Mouse (Mus musculus) limb, embryonic 12.5 days (tissue): ENCODE measurements around the gene Adam8. TPM values are rescaled to one million over a fixed set of nuclear protein-coding genes. Genes with fewer than 3 reads are reported as not detected.

Experiments used
- ATAC-seq: fragments of 200-750 bp; cut with Nextera tagmentation; 2 replicates; pipeline ENCODE4 v1.8.0; 2017; ENCODE audit warnings: low read depth, moderate TSS enrichment; ENCODE audit not compliant: insufficient number of reproducible peaks, insufficient read depth, low FRiP score, low TSS enrichment
- H3K27ac ChIP-seq: fragments of 300-500 bp; sonication (generic); 2 replicates; pipeline ENCODE4 v1.5.1; 2016; ENCODE audit warnings: mild to moderate bottlenecking, moderate library complexity
- H3K27me3 ChIP-seq: fragments of 300-500 bp; sonication (generic); 2 replicates; pipeline ENCODE4 v1.6.1; 2016; ENCODE audit warnings: mild to moderate bottlenecking, moderate library complexity
- H3K36me3 ChIP-seq: fragments of 300-500 bp; sonication (generic); 2 replicates; pipeline ENCODE4 v1.6.1; 2016; ENCODE audit warnings: mild to moderate bottlenecking, moderate library complexity
- H3K4me1 ChIP-seq: fragments of 300-500 bp; sonication (generic); replicated peaks from 2 replicates; pipeline ENCODE4 v1.6.1; 2016
- H3K4me2 ChIP-seq: fragments of 300-500 bp; sonication (generic); 2 replicates; pipeline ENCODE4 v1.6.1; 2016; ENCODE audit warnings: mild to moderate bottlenecking, moderate library complexity
- H3K4me3 ChIP-seq: fragments of 300-500 bp; sonication (generic); replicated peaks from 2 replicates; pipeline ENCODE4 v1.5.1; 2016; ENCODE audit warnings: mild to moderate bottlenecking
- H3K9ac ChIP-seq: fragments of 300-500 bp; sonication (generic); replicated peaks from 2 replicates; pipeline ENCODE4 v1.6.1; 2016; ENCODE audit warnings: mild to moderate bottlenecking, moderate library complexity
- H3K9me3 ChIP-seq: fragments of 300-500 bp; sonication (generic); 2 replicates; pipeline ENCODE4 v1.6.1; 2016; ENCODE audit warnings: mild to moderate bottlenecking, moderate library complexity
- WGBS: fragments of 180-500 bp; shearing (Covaris S2); methylation state at CpG from one replicate; pipeline ENCODE4 v1.1.7; 2016; 5-methylcytosine and 5-hydroxymethylcytosine counted together
- polyA plus RNA-seq: library from polyadenylated mRNA; unstranded; fragments of >200 nt; fragmentation: Nextera tagmentation; extraction: Ambion mirVana; gene quantifications from 2 replicates; pipeline ENCODE4 v1.2.1, GENCODE M21; 2016

Gene Adam8
- polyA plus RNA-seq, 1 experiment from 2014 or later: 2.7 TPM

GRCm38 (mm10) chr7:139961141-139961540 is 31.2 kb downstream of the Adam8 start:
- H3K4me2 ChIP-seq: no peak overlapping the region
- no peaks in the 10 kb centered on the region for H3K36me3 ChIP-seq
- H3K9ac ChIP-seq: no peak overlapping the region
- H3K27ac ChIP-seq: no peak overlapping the region
- H3K9me3 ChIP-seq: no peaks in the 10 kb centered on the region
- H3K27me3 ChIP-seq: peaks cover 28% of the 10 kb centered on the region
- no peaks in the 10 kb centered on the region for H3K4me1 ChIP-seq
- 85% methylated on average over 10 of the region's 10 CpGs for WGBS
- ATAC-seq: no peak
- no peak overlapping the region for H3K4me3 ChIP-seq

GRCm38 (mm10) chr7:139957958-139958357 is 34.4 kb downstream of the Adam8 start:
- Histone ChIP-seq H3K36me3 (no peaks in the 10 kb centered on the region), H3K27ac (no peak overlapping the region), H3K4me3 (no peak overlapping the region), H3K9me3 (no peaks in the 10 kb centered on the region), H3K4me1 (no peaks in the 10 kb centered on the region), H3K4me2 (no peak overlapping the region), H3K27me3 (peaks cover 46% of the 10 kb centered on the region), H3K9ac (no peak overlapping the region)
- 34% methylated on average over 11 of the region's 11 CpGs for WGBS
- ATAC-seq: no peak

GRCm38 (mm10) chr7:139957437-139957836 is 34.9 kb downstream of the Adam8 start:
- no peak overlapping the region for H3K27ac ChIP-seq
- ATAC-seq: no peak
- H3K4me3 ChIP-seq: no peak overlapping the region

DNA sequence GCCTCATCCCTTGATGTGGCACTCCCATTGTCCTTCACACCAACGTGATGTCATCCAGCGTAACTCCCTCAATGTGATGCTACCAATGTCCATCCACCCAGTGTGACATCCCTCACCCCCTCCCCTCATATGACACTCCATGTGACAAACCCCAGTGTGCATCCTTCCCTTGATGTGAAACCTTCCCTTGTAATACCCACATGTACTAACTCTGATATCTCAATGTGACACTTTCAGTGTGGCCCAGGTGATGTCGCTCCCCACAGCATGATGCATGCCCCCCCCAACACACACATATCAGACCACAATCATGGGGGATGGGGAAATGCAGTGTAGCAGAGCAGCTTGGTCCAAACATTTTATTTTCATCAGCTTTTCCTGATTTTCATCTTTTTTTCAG is 35.7 kb downstream of the Adam8 start:
- Histone ChIP-seq H3K27ac (no peak overlapping the region), H3K4me1 (no peaks in the 10 kb centered on the region), H3K4me2 (no peak overlapping the region), H3K36me3 (no peaks in the 10 kb centered on the region), H3K4me3 (no peak overlapping the region), H3K9me3 (no peaks in the 10 kb centered on the region), H3K27me3 (peaks cover 57% of the 10 kb centered on the region), H3K9ac (no peak overlapping the region)
- no peak for ATAC-seq
- WGBS: 67% methylated on average over 3 of the region's 3 CpGs

More at GRCm38 (mm10) chr7:139957437-139957836, 34.9 kb downstream of the Adam8 start:
- Histone ChIP-seq H3K9me3 (no peaks in the 10 kb centered on the region), H3K36me3 (no peaks in the 10 kb centered on the region), H3K27me3 (peaks cover 49% of the 10 kb centered on the region), H3K4me2 (no peak overlapping the region), H3K4me1 (no peaks in the 10 kb centered on the region), H3K9ac (no peak overlapping the region)
- 49% methylated on average over 11 of the region's 11 CpGs for WGBS

DNA sequence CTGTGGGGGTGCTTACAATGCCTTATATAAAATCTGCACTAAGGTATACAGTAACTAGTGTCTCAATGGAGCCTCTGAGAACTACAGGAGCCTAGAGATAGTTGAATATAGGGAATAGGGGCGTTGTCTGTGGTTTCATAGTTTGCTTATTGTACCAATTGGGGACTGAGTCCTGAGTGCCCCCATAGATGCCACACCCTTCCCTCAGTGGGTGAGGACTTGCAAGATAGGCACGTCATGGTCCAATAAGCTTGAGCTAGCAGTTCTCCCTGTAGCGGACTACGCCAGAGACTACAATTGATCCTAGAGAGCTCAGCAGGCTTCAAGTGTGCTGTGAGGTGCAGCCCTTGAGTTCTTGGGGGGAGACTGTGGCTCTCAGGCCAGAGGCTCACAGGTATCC is 36.9 kb downstream of the Adam8 start:
- Histone ChIP-seq H3K9ac (no peak overlapping the region), H3K4me2 (no peak overlapping the region), H3K36me3 (no peaks in the 10 kb centered on the region), H3K4me3 (no peak overlapping the region), H3K9me3 (no peaks in the 10 kb centered on the region), H3K27ac (no peak overlapping the region), H3K4me1 (peaks cover 2% of the 10 kb centered on the region; the same call in 1 of the 2 replicates), H3K27me3 (peaks cover 61% of the 10 kb centered on the region)
- no peak for ATAC-seq
- WGBS: 90% methylated on average over 4 of the region's 4 CpGs

DNA sequence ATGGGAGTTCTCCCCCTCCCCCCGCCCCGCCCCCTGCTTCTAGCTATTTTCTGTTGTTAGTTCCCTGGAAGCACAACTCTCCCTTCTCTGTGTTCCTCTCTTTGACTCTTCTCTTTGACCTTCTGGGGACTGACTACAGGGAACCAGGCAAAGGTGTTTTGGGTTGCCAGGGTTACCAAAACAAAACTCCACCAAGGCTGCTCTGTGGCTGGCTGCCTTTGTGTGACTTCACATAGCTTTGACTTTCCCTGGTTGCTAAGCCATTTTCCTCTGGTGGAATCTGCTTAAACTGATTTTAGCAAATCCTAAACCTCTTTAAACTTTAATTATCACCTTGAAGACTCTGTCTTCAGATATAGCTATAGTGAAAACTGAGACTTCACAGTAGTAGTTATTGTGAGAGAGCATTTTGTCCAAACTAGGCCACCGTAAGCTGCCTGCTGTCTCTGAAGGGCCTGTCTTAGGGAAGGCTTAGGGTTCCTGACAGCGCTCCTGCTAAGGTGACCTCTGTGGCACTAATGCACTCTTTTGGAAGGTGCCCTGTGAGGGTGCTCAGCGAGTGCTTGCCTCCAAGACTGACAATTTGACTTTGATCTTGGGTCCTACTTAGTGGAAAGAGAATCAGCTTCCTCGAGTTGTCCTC is 40.2 kb downstream of the Adam8 start:
- no peak for ATAC-seq
- H3K4me3 ChIP-seq: no peak overlapping the region
- 60% methylated on average over 6 of the region's 6 CpGs for WGBS
- H3K9me3 ChIP-seq: no peaks in the 10 kb centered on the region
- H3K27ac ChIP-seq: no peak overlapping the region
- H3K9ac ChIP-seq: no peak overlapping the region
- peaks cover 2% of the 10 kb centered on the region; the same call in 1 of the 2 replicates for H3K4me1 ChIP-seq
- H3K36me3 ChIP-seq: no peaks in the 10 kb centered on the region
- H3K27me3 ChIP-seq: peaks cover 78% of the 10 kb centered on the region
- H3K4me2 ChIP-seq: no peak overlapping the region

- no peaks in the 10 kb centered on the region for H3K9me3 ChIP-seq
These were observed 41.3 kb downstream of the Adam8 start for GRCm38 (mm10) chr7:139951079-139951478.

DNA sequence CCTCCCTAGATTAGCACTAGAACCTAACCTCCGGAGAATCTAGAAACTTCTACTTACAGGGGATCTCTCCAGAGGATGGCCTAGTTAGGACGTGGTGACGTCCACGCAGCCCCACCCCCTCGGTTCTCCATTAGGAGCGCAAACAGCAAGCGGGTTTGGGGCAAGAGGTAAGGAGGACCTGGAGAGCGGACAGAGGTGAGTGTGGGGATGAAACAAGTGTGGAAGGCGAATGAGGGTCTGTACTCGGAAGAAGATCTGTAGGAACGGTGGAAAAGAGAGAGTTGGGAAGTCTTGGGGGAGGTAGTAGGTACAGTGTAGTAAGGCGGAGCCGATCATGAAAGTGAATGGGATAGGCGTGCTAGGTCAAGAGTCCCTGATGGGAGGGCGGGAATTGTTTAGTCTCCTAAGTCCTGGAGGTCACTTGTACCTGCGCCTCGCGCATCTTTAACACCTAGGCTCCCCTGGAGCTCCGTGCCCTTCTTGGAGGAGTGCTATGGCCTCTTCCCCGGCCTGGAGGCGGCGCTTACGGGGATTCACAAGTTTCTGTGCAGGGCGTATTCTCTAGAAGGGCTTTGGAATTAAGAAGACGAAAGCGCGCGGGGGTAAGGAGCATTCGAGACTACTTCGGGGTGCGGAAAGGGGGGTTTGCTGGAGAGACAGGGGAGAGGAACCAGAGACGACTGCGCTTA is 41.9 kb downstream of the Adam8 start:
- Histone ChIP-seq H3K36me3 (no peaks in the 10 kb centered on the region), H3K9me3 (no peaks in the 10 kb centered on the region), H3K4me1 (peaks cover 2% of the 10 kb centered on the region; the same call in 1 of the 2 replicates), H3K9ac (peak overlapping the region; percentile 54), H3K4me3 (peak overlapping the region; percentile 53), H3K4me2 (peak overlapping the region; percentile 81), H3K27ac (no peak overlapping the region; the same call in 1 of the 2 replicates), H3K27me3 (peaks cover 82% of the 10 kb centered on the region)
- 2% methylated on average over 33 of the region's 33 CpGs for WGBS
- peak; percentile 71 for ATAC-seq

More at GRCm38 (mm10) chr7:139951079-139951478, 41.3 kb downstream of the Adam8 start:
- Histone ChIP-seq H3K4me2 (peak overlapping the region; percentile 81), H3K4me3 (peak overlapping the region; percentile 53), H3K36me3 (no peaks in the 10 kb centered on the region), H3K27ac (no peak overlapping the region), H3K4me1 (peaks cover 2% of the 10 kb centered on the region; the same call in 1 of the 2 replicates), H3K27me3 (peaks cover 80% of the 10 kb centered on the region), H3K9ac (peak overlapping the region; percentile 54; the same call in 1 of the 2 replicates)
- WGBS: 5% methylated on average over 15 of the region's 16 CpGs
- ATAC-seq: no peak

- Histone ChIP-seq H3K27me3 (peaks cover 82% of the 10 kb centered on the region), H3K36me3 (no peaks in the 10 kb centered on the region), H3K27ac (no peak overlapping the region), H3K9ac (peak overlapping the region; percentile 54), H3K4me1 (peaks cover 2% of the 10 kb centered on the region; the same call in 1 of the 2 replicates), H3K9me3 (no peaks in the 10 kb centered on the region), H3K4me3 (peak overlapping the region; percentile 53), H3K4me2 (peak overlapping the region; percentile 81)
- under 1% methylated on average over 15 of the region's 15 CpGs for WGBS
- peak; percentile 75 for ATAC-seq
These were observed 42.5 kb downstream of the Adam8 start for GRCm38 (mm10) chr7:139949893-139950282.

GRCm38 (mm10) chr7:139946032-139946431 is 46.3 kb downstream of the Adam8 start:
- no peak overlapping the region for H3K4me2 ChIP-seq
- H3K9me3 ChIP-seq: no peaks in the 10 kb centered on the region
- H3K27ac ChIP-seq: no peak overlapping the region
- no peak for ATAC-seq
- H3K4me3 ChIP-seq: no peak overlapping the region
- 19% methylated on average over 5 of the region's 5 CpGs for WGBS
- H3K27me3 ChIP-seq: peaks cover 97% of the 10 kb centered on the region
- no peak overlapping the region for H3K9ac ChIP-seq
- peaks cover 14% of the 10 kb centered on the region; the same call in 1 of the 2 replicates for H3K4me1 ChIP-seq
- no peaks in the 10 kb centered on the region for H3K36me3 ChIP-seq

- Histone ChIP-seq H3K4me2 (no peak overlapping the region), H3K36me3 (no peaks in the 10 kb centered on the region), H3K9me3 (no peaks in the 10 kb centered on the region), H3K27ac (no peak overlapping the region), H3K4me3 (no peak overlapping the region), H3K9ac (no peak overlapping the region), H3K27me3 (peaks cover 99% of the 10 kb centered on the region), H3K4me1 (0 out of 2 replicates have a peak, but pooled peaks cover 12% of the 10 kb centered on the region)
- 9% methylated on average over 5 of the region's 5 CpGs for WGBS
- ATAC-seq: no peak
These were observed 46.8 kb downstream of the Adam8 start for GRCm38 (mm10) chr7:139945516-139945915.
